Mouse (Mus musculus) sigmoid colon, adult 10 weeks (tissue): Measurements from ENCODE around the gene Kat14. TPM values are rescaled to one million over a fixed set of nuclear protein-coding genes. Genes with fewer than 3 reads are reported as not detected.

Experiments used
- polyA plus RNA-seq: library from polyadenylated mRNA; stranded (reverse); fragments of 350-450 nt; fragmentation: Illumina TruSeq; extraction: RNeasy Lipid Tissue Mini Kit (QIAGEN cat#74804); gene quantifications from one replicate; pipeline ENCODE4 v1.2.3, GENCODE M21; 2014; ENCODE audit warnings: low read depth, low replicate concordance

Kat14 gene
- polyA plus RNA-seq: 6.9 TPM

GRCm38 (mm10) chr2:144368400-144369019, at the start of gene Kat14, which contains the start of gene Pet117:
Gene Kat14, plus strand, starts transcription at chr2:144368983.
Gene Pet117, plus strand, starts transcription at chr2:144368996.

GRCm38 (mm10) chr2:144331401-144332302, 37.1 kb upstream of the Kat14 start, which contains the start of gene Ovol2:
Gene Ovol2, minus strand, starts transcription at chr2:144332146.

Other genes starting within 250 kb of the Kat14 start
- gene Mgme1, start 98.3 kb upstream of the Kat14 start, polyA plus RNA-seq: 4.7 TPM
- gene Snx5, start 98.1 kb upstream of the Kat14 start, polyA plus RNA-seq: 464 TPM
- 10.3 TPM for gene Ovol2, start 36.8 kb upstream of the Kat14 start, polyA plus RNA-seq
- 6.8 TPM for gene Pet117, start within 50 bp of the Kat14 start, polyA plus RNA-seq
- 1.7 TPM for gene Dzank1, start 158.4 kb downstream of the Kat14 start, polyA plus RNA-seq
- gene Polr3f, start 158.7 kb downstream of the Kat14 start, polyA plus RNA-seq: 37.8 TPM
- 64.1 TPM for gene Rbbp9, start 181.9 kb downstream of the Kat14 start, polyA plus RNA-seq
- gene Sec23b, start 187.2 kb downstream of the Kat14 start, polyA plus RNA-seq: 82.3 TPM
- 23.1 TPM for gene Smim26, start 225.1 kb downstream of the Kat14 start, polyA plus RNA-seq
- 10.7 TPM for gene Dtd1, start 230.9 kb downstream of the Kat14 start, polyA plus RNA-seq